Mouse (Mus musculus) kidney, postnatal 25 days (tissue): ENCODE measurements around the gene Zfp385c.

Experiments
- DNase-seq, 2 experiments: peaks; one replicate each; pipeline ENCODE4 v3.0.0; 2021; ENCODE audit warnings: mixed read lengths in 2 of 2

The Zfp385c gene

DNA sequence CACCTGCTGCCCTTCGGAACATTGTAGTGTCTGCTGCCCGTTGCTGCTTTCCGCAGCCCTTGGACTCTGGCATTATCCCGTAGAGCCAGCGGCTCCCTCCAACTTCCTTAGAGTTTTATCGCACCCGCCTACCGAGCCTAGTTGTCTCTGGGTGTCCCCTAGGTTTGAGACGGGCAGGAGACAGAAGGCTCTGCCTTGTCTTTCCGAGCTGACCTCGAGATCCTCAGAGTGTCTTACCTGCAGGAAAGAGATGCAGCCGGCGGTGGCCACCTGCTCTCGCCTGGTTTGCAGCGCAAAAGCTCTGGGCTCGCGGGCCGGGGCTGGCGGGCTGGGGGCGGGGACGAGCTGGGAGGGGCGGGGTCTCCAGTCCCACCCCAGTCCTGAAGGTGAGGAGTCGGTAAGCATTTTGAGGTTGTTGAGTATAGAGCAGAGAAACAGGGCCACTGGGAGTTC lies at the start of gene Zfp385c:
Zfp385c (minus strand) TSS at position 292 of the 453 bp plus-strand sequence.
- DNase-seq, result peak; percentile 24 to 48

- DNase-seq, result peak; percentile 76 to 91
These were observed 49.1 kb upstream of the Zfp385c start for GRCm38 (mm10) chr11:100741348-100741747.

DNA sequence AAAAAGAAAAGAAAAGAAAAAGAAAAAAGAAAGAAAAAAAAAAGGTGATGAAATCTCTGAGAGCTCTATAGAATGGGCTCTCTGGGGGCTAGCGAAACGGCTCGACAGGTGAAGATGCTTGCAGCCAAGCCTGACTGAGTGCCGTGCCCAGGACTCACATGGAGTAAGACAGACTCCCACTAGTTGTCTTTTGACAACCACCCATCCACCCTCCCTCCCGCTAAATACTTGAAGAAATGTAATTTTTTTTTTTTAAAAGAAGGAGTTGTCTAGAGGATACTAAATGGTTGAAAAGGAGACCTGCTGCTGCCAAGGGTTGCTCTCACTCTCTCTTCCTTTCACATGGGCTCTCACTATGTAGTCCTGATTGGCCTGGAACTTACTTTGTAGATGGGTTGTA lies 46.5 kb upstream of the Zfp385c start:
- DNase-seq, result no peak

DNA sequence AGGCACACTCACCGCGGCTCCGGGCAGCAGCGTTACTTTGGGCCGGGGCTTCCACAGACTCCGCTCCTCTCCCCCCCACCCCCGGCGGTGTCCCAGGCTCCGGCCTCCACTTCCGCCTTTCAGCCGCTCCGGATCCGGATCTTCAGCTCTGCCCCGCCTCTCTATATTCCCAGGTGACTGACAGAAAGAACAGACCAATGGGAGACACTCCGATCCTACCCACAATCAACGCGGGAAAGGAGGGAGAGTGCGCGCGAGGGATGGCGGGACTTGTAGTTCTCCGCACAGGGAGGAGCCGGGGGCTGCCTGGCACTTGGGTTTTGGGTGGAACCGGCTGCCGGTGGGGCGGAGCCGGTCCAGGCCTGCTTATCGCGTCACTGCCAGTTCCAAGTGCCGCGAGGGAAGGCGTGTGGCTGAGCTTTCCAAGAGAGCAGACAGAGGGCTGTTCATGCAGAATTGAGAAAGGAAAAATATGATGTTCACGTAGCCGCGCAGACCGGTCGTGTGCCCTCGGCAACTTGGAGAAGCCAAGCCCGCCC lies 45.9 kb upstream of the Zfp385c start, which contains the start of gene Rab5c:
Rab5c (minus strand) TSS at position 150 of the 539 bp plus-strand sequence.
- DNase-seq, result peak; percentile 99 to 100

GRCm38 (mm10) chr11:100737105-100737733 lies 45.0 kb upstream of the Zfp385c start:
- no peak for DNase-seq

DNA sequence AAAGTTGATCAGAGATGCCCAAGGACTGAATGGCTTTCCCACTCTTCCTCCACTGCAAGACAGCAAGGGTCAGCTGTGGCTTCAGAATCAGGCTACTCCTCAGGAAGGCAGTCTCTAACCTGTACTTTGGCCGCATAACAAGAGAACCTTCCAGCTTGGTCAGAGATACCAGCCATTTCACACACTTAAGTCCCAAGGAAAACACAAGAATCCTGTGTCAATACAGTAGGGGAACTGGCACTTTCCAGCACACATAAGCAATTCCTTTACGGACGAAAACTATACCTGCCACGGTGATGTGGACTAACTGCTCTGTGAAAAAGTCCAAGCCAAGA lies 44.5 kb upstream of the Zfp385c start:
- no peak for DNase-seq

DNA sequence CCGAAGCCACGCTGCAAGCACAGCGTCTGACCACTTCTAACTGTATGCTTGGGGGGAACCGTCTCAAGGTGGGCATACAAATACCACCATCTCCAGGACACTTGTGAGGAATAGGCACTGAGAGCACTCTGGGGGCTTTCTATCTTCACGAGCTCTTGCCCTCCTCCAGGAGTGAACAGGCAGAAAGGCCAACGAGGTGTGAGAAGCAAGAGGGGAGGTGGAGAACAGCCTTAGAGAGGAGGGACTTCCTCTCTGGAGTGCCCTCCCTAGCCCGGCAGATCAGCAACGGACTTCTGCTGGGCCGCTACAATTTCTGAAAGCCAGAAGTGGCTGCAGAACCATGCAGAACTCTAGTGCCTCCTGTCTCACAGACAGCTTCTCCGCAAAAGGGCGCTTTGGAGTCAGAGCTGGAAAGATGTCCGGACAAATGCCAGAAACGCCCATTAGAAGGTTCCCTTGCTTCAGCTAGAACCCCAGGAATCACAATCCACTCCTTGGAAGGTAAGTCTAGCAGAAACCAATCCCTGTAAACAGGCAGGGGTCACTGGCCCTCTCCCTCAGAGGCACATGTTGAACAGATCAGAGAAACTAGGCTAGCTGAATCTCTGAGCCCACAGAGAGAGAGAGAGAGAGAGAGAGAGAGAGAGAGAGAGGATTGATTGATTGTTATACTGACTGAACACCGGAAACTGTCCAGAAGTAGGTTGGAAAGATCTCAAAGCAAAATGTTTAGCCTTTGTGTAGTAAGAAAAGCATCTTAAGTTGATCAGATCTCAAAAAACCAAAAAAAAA lies 43.9 kb upstream of the Zfp385c start:
- DNase-seq, result no peak

DNA sequence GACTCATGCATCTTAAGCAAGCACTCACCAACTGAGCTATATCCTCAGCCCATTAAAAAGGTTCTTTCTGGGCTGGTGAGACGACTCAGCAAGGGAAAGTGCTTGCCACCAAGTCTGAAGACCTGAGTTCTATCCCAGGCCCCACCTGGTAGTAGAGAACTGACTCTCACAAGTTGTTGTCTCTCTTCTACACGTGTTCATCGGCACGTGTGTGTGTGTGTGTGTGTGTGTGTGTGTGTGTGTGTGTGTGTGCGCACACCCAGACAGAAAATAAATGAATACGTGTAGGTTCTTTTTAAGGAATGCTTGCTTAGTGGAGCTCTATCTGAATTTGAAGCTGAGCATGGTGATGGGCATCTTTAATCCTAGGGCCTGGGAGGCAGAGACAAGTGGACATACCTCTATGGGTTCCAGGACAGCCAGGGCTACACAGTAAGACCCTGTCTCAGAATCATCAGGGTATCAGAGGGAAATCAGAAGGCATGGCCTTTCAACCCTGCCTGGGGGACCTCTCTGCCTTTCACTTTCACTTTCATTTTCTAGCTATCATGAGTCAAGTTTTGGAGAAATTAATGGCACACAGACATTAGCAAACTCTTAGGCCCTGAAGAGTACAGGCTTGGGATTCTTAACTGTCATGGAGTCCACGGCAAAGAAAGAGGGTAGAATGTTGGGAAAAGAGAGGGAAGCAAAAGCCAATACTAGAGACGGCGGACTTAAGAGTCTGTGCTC lies 43.0 kb upstream of the Zfp385c start:
- DNase-seq, result no peak

- DNase-seq, result peak in 1 of 2 experiments; percentile 75
These were observed 38.4 kb upstream of the Zfp385c start for GRCm38 (mm10) chr11:100730477-100731205.

DNA sequence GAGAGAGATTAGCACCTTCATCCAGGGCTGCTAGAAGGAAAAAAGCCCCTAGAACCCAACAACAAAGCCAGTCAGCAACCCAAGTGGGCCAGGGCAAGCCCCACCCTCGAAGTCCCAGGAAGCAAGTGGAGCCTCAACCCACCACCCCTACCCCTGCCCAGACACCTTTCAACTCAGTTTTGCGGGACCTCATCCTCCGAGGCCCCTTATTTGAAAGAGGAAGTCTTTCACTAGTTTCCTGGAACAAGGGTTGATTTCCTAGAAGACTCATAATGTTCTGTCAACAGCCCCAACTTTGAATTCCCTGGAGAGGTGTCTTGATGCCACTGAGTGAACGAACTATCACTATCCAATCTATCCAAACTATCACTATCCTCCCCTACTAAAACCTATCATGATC lies 37.7 kb upstream of the Zfp385c start:
- no peak for DNase-seq

DNA sequence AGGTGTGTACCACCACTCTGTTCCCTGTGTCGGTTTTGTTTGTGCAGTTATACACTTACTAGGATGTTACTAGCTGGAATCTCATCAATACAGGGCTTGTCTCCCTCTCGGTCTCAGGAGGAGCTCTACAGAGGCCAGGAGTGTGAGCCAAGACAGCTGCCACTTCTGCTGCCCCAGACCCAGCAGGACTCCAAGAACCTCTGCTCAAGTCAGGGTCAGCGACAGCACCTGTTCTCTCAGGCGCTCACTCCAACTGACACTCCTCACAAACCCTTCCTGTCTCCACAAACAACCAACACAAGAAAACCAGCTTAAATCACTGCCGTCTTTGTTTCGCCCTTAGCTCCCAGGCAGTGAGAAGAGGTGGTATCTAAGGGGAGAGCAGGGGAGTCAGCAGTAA lies 36.3 kb upstream of the Zfp385c start:
- no peak for DNase-seq

- peak in 1 of 2 experiments; percentile 81 for DNase-seq
These were observed 34.9 kb upstream of the Zfp385c start for GRCm38 (mm10) chr11:100727201-100727600.

DNA sequence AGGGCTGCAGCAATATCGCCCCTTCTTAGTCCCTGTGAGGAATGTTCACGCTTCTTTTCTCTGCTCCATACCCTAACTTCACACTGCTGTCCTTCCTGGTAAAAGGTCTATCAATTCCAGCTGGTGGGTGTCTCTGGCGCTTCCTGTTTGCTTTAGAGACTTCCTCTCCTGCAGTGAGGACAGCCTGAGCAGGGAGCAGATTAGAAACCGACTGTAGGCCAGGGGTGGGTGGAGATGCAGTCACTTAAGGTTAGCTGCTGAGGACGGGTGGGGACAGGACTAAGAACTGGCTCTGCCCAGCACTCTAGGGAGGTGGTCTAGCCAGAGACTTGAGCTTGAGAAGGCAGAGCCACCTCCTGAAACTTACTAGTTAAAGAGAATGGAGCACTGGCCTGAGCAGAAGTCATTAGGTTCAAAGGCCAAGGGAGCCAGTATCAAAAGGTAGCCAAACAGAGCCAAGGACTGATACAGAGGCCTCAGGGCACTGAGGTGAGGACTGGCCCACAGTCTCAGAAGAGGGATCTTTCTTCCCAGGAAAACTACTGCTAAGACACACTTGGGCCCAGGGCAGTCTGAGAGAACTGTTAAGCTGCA lies 32.8 kb upstream of the Zfp385c start:
- DNase-seq, result peak in 1 of 2 experiments; percentile 63

GRCm38 (mm10) chr11:100722493-100723028 lies 30.3 kb upstream of the Zfp385c start:
- DNase-seq, result peak; percentile 58 to 76

DNA sequence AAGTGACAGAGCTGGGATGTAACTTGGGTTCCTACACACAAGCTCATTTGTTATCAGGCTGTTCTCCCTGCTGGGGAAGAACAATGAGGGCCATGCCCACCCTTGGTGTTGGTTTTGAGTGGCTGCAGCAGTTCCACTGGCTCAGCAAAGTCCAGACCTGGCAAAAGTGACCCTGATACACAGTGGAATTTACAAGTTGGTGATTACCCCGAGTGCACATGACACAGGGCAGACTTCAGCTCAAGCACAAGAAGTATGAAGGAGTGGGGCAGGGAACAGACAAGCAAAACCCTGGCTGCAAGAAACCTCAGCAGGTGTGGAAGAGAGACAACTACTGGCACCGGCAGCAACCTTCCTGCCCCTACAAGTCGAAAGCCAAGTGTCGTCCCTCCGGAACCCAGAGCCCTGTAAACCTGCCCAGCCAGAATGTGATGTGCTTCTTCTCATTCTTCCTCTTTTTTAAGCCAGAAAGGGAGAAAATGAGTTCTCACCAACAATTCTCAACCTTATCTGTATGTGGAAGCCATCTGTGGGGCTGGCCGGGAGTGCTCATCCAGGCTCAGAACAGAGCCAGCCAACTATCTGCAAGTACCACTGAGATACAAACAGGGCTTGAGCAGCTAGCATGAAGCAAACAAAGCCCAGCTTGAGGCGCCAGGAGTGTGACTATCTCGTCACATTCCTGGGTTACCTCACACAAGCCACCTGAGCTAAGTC lies 29.7 kb upstream of the Zfp385c start:
- peak; percentile 68 to 85 for DNase-seq

DNA sequence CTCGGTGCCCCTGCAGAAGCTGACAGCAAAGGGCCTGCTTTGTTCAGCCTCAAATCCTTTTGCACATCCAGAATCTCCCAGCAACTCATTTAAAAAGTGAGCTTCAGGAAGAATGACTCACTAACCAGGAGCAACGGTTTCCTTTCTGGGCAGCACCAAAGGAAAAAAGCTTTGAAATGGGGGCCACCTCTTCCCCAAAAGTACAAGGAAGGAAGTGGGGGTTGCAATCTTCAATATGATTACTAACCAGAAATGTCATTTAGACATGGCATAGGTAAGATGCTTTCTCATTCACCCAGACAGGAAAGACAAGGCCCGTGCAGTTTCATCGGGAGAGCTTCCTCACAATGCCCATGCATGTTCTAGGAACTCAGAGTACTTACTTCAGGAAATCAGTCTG lies 29.0 kb upstream of the Zfp385c start:
- peak in 1 of 2 experiments; percentile 45 for DNase-seq

GRCm38 (mm10) chr11:100720345-100720744 lies 28.1 kb upstream of the Zfp385c start:
- DNase-seq, result peak in 1 of 2 experiments; percentile 33

- peak in 1 of 2 experiments; percentile 65 for DNase-seq
These were observed 27.6 kb upstream of the Zfp385c start for GRCm38 (mm10) chr11:100719893-100720292.

DNA sequence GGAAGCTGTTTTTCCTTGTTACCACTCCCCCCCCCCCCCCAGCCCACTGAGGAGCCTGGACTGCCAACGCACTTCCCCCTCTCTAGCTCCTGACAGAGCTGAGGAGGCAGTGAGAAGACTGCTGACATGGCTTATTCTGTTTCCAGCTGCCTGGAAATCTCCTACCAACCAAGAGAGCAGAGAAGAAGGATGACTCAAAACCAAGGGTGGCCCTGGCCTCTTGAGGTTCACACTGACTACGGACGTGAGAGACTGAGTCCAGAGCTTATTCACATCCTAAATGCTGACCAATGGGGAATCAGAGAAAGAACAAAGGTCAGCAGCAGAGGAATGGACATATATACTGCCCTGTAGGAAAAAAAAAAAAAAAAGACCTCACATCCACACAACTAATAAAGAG lies 27.1 kb upstream of the Zfp385c start:
- DNase-seq, result peak in 1 of 2 experiments; percentile 71

DNA sequence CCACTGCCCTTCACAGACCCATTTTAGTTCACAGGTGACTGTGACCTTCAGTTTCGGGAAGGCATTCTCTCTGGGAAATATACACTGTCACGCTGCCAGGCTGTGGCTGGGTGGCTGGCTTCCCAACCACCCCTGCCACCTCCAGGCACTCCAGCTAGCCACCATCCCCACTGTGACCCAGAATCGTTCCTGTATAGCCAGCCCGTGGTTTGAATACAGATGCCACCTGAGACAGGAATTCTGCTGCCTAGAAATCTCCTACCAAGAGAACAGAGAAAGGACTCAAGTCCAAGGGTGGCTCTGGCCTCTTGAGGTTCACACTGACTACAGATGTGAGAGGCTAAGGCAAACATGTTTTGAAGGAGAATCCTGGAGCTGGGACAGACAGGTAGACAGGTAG lies 26.6 kb upstream of the Zfp385c start:
- DNase-seq, result peak in 1 of 2 experiments; percentile 69

DNA sequence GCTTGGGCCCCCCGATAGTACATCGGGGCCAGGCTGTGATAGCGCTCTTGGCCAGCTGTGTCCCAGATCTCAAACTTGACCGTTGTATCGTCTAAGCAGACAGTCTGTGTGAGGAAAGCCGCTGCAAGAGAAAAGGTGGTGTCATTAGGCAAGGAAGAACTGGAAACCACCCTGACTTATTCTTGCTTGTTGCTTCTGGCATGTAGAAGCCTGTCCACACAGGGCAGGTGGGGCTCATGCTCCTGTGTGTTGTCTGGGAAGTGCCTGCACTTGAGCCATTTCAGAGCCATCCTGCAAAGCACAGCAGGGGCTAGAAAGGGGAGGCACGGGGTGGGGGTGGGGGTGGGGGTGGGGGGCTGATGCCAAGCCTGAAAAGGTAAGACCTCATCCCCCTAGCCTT lies 26.2 kb upstream of the Zfp385c start:
- no peak for DNase-seq
